Mouse (Mus musculus) hindbrain, embryonic 10.5 days (tissue): ENCODE data around the gene Mri1. TPM values are rescaled to one million over a fixed set of nuclear protein-coding genes. Genes with fewer than 3 reads are reported as not detected.

ENCODE experiments used
- DNase-seq: peaks from one replicate; pipeline ENCODE4 v3.0.0-alpha.2; 2017; ENCODE audit warnings: low spot score
- H3K27ac ChIP-seq: fragments of 300-500 bp; sonication (generic); 2 replicates; pipeline ENCODE4 v1.5.1; 2016; ENCODE audit warnings: mild to moderate bottlenecking, moderate library complexity
- H3K27me3 ChIP-seq: fragments of 300-500 bp; sonication (generic); 2 replicates; pipeline ENCODE4 v1.6.1; 2016; ENCODE audit warnings: mild to moderate bottlenecking; ENCODE audit not compliant: poor library complexity, insufficient read depth, severe bottlenecking
- H3K36me3 ChIP-seq: fragments of 300-500 bp; sonication (generic); 2 replicates; pipeline ENCODE4 v1.6.1; 2016; ENCODE audit warnings: mild to moderate bottlenecking, moderate library complexity
- H3K4me1 ChIP-seq: fragments of 300-500 bp; sonication (generic); replicated peaks from 2 replicates; pipeline ENCODE4 v1.6.1; 2016; ENCODE audit warnings: mild to moderate bottlenecking
- H3K4me3 ChIP-seq: fragments of 300-500 bp; sonication (generic); 2 replicates; pipeline ENCODE4 v1.5.1; 2016; ENCODE audit warnings: mild to moderate bottlenecking, moderate library complexity
- H3K9me3 ChIP-seq: fragments of 300-500 bp; sonication (generic); 2 replicates; pipeline ENCODE4 v1.6.1; 2016; ENCODE audit warnings: mild to moderate bottlenecking, moderate library complexity
- WGBS: fragments of 180-500 bp; shearing (Covaris S2); methylation state at CpG from one replicate; pipeline ENCODE4 v1.1.7; 2016; 5-methylcytosine and 5-hydroxymethylcytosine counted together
- polyA plus RNA-seq: library from polyadenylated mRNA; unstranded; fragments of >200 nt; fragmentation: Nextera tagmentation; extraction: Ambion mirVana; gene quantifications from 2 replicates; pipeline ENCODE4 v1.2.1, GENCODE M21; 2016

The Mri1 gene
- polyA plus RNA-seq, 1 experiment from 2014 or later = 65.3 TPM

GRCm38 (mm10) chr8:84269950-84270773, 13.0 kb upstream of the Mri1 start, which contains the start of gene Ccdc130:
TSS of gene Ccdc130 (minus strand) at chr8:84270380.
- Histone ChIP-seq H3K4me3 (peak within 1 kb of the TSS; percentile 89), H3K9me3 (no peaks in the 10 kb centered on the region), H3K27ac (peak within 1 kb of the TSS; percentile 89), H3K36me3 (peaks cover 19% of the 10 kb centered on the region), H3K4me1 (peaks cover 14% of the 10 kb centered on the region), H3K27me3 (0 out of 2 replicates have a peak, but pooled peaks cover 2% of the 10 kb centered on the region)
- under 1% methylated on average over 44 of the region's 44 CpGs for WGBS
- peak; percentile 100 for DNase-seq

- no peaks in the 10 kb centered on the region for H3K27me3 ChIP-seq
- DNase-seq = no peak
- H3K4me3 ChIP-seq = no peak overlapping the region
- H3K9me3 ChIP-seq = no peaks in the 10 kb centered on the region
- H3K36me3 ChIP-seq = peaks cover 84% of the 10 kb centered on the region
- H3K27ac ChIP-seq = no peak overlapping the region
- H3K4me1 ChIP-seq = peaks cover 19% of the 10 kb centered on the region
- 95% methylated on average over 4 of the region's 4 CpGs for WGBS
These were observed 4.0 kb upstream of the Mri1 start for GRCm38 (mm10) chr8:84261098-84261497.

- Histone ChIP-seq H3K4me3 (peak overlapping the region; percentile 86), H3K27me3 (no peaks in the 10 kb centered on the region), H3K9me3 (no peaks in the 10 kb centered on the region), H3K4me1 (peaks cover 22% of the 10 kb centered on the region), H3K36me3 (peaks cover 82% of the 10 kb centered on the region), H3K27ac (peak overlapping the region; percentile 93)
- no peak for DNase-seq
- 19% methylated on average over 6 of the region's 6 CpGs for WGBS
These were observed 686 bp downstream of the Mri1 start for GRCm38 (mm10) chr8:84256458-84256821.

- 81% methylated on average over 3 of the region's 3 CpGs for WGBS
- H3K4me3 ChIP-seq = peak overlapping the region; percentile 86
- H3K4me1 ChIP-seq = peaks cover 22% of the 10 kb centered on the region
- peak overlapping the region; percentile 93; the same call in 1 of the 2 replicates for H3K27ac ChIP-seq
- H3K9me3 ChIP-seq = no peaks in the 10 kb centered on the region
- DNase-seq = no peak
- H3K36me3 ChIP-seq = peaks cover 82% of the 10 kb centered on the region
- H3K27me3 ChIP-seq = no peaks in the 10 kb centered on the region
These were observed 1.3 kb downstream of the Mri1 start for GRCm38 (mm10) chr8:84255858-84256257.

GRCm38 (mm10) chr8:84249257-84250170, 7.6 kb downstream of the Mri1 start, which contains the start of gene D8Ertd738e:
TSS of gene D8Ertd738e (minus strand) at chr8:84249719.
- H3K4me1 ChIP-seq = peaks cover 10% of the 10 kb centered on the region; the same call in 1 of the 2 replicates
- 5% methylated on average over 52 of the region's 52 CpGs for WGBS
- no peaks in the 10 kb centered on the region for H3K27me3 ChIP-seq
- DNase-seq = peak; percentile 90
- peak within 1 kb of the TSS; percentile 93 for H3K4me3 ChIP-seq
- no peaks in the 10 kb centered on the region for H3K9me3 ChIP-seq
- H3K36me3 ChIP-seq = peaks cover 83% of the 10 kb centered on the region
- H3K27ac ChIP-seq = peak within 1 kb of the TSS; percentile 89

- Histone ChIP-seq H3K36me3 (peaks cover 36% of the 10 kb centered on the region), H3K27me3 (no peaks in the 10 kb centered on the region), H3K4me3 (no peak overlapping the region), H3K4me1 (peaks cover 8% of the 10 kb centered on the region), H3K27ac (no peak overlapping the region), H3K9me3 (no peaks in the 10 kb centered on the region)
- WGBS = 79% methylated on average over 2 of the region's 2 CpGs
- no peak for DNase-seq
These were observed 15.3 kb downstream of the Mri1 start for GRCm38 (mm10) chr8:84241821-84242220.

- no peak for DNase-seq
- Histone ChIP-seq H3K27ac (no peak overlapping the region), H3K4me3 (no peak overlapping the region), H3K9me3 (no peaks in the 10 kb centered on the region), H3K4me1 (peaks cover 11% of the 10 kb centered on the region), H3K36me3 (peaks cover 29% of the 10 kb centered on the region), H3K27me3 (no peaks in the 10 kb centered on the region)
- 63% methylated on average over 6 of the region's 6 CpGs for WGBS
These were observed 16.0 kb downstream of the Mri1 start for GRCm38 (mm10) chr8:84241167-84241566.

- no peaks in the 10 kb centered on the region for H3K27me3 ChIP-seq
- WGBS = 22% methylated on average over 19 of the region's 19 CpGs
- peak overlapping the region; percentile 98 for H3K4me3 ChIP-seq
These were observed 19.4 kb downstream of the Mri1 start for GRCm38 (mm10) chr8:84237542-84238229.

GRCm38 (mm10) chr8:84236998-84237473, 20.1 kb downstream of the Mri1 start, which contains the start of gene Zswim4:
TSS of gene Zswim4 (minus strand) at chr8:84237055.
- peak within 1 kb of the TSS; percentile 98 for H3K27ac ChIP-seq
- no peaks in the 10 kb centered on the region for H3K27me3 ChIP-seq
- H3K36me3 ChIP-seq = peaks cover 29% of the 10 kb centered on the region
- peak; percentile 99 for DNase-seq
- no peaks in the 10 kb centered on the region for H3K9me3 ChIP-seq
- under 1% methylated on average over 35 of the region's 35 CpGs for WGBS
- peak within 1 kb of the TSS; percentile 98 for H3K4me3 ChIP-seq
- peaks cover 28% of the 10 kb centered on the region for H3K4me1 ChIP-seq

More at GRCm38 (mm10) chr8:84237542-84238229, 19.4 kb downstream of the Mri1 start:
- H3K9me3 ChIP-seq = no peaks in the 10 kb centered on the region
- DNase-seq = no peak
- H3K27ac ChIP-seq = peak overlapping the region; percentile 98
- peaks cover 23% of the 10 kb centered on the region for H3K36me3 ChIP-seq
- peaks cover 28% of the 10 kb centered on the region for H3K4me1 ChIP-seq

- DNase-seq = no peak
- under 1% methylated on average over 30 of the region's 30 CpGs for WGBS
- H3K9me3 ChIP-seq = no peaks in the 10 kb centered on the region
- H3K36me3 ChIP-seq = peaks cover 35% of the 10 kb centered on the region
- peak overlapping the region; percentile 98 for H3K4me3 ChIP-seq
- peak overlapping the region; percentile 98 for H3K27ac ChIP-seq
- no peaks in the 10 kb centered on the region for H3K27me3 ChIP-seq
- peaks cover 28% of the 10 kb centered on the region for H3K4me1 ChIP-seq
These were observed 20.6 kb downstream of the Mri1 start for GRCm38 (mm10) chr8:84236410-84236997.

GRCm38 (mm10) chr8:84235746-84236409, 21.2 kb downstream of the Mri1 start:
- Histone ChIP-seq H3K27me3 (no peaks in the 10 kb centered on the region), H3K36me3 (peaks cover 41% of the 10 kb centered on the region), H3K9me3 (no peaks in the 10 kb centered on the region), H3K4me3 (peak overlapping the region; percentile 98), H3K27ac (peak overlapping the region; percentile 98), H3K4me1 (peaks cover 28% of the 10 kb centered on the region)
- DNase-seq = no peak
- WGBS = 45% methylated on average over 10 of the region's 10 CpGs
